Mouse (Mus musculus): Measurements from ENCODE around the gene Tsc22d4. TPM values are rescaled to one million over a fixed set of nuclear protein-coding genes. Genes with fewer than 3 reads are reported as not detected.

The Tsc22d4 gene
- polyA plus RNA-seq, 1 experiment from 2014 or later = 72.8 TPM

- Histone ChIP-seq H3K9ac (peak overlapping the region; percentile 86), H3K27ac (no peak overlapping the region), H3K9me3 (ENCODE audit: control insufficient read depth, low read length) (no peaks in the 10 kb centered on the region), H3K4me3 (replicated peaks; ENCODE audit: low read length) (peak overlapping the region; percentile 71), H3K4me2 (replicated peaks) (peak overlapping the region; percentile 81), H3K4me1 (replicated peaks; ENCODE audit: control insufficient read depth, insufficient read depth, low read length) (peaks cover 37% of the 10 kb centered on the region), H3K27me3 (ENCODE audit: control insufficient read depth, insufficient read depth, low read length) (no peaks in the 10 kb centered on the region), H3K36me3 (replicated peaks; ENCODE audit: control insufficient read depth, insufficient read depth) (peaks cover 45% of the 10 kb centered on the region)
- DNase-seq (ENCODE audit: low spot score) (no peak), ATAC-seq (ENCODE audit: low FRiP score) (no peak)
- WGBS = 67% methylated on average over 9 of the region's 9 CpGs
Observed at GRCm38 (mm10) chr5:137783901-137784540, 38.5 kb downstream of the Tsc22d4 start.

- no peak overlapping the region for H3K27ac ChIP-seq
- peak overlapping the region; percentile 81 for H3K4me2 ChIP-seq (replicated peaks)
- peak overlapping the region; percentile 71 for H3K4me3 ChIP-seq (replicated peaks; ENCODE audit: low read length)
- ATAC-seq (ENCODE audit: low FRiP score) (no peak), DNase-seq (ENCODE audit: low spot score) (no peak)
- H3K9ac ChIP-seq = peak overlapping the region; percentile 86
- WGBS = 88% methylated on average over 14 of the region's 14 CpGs
- H3K36me3 ChIP-seq (replicated peaks; ENCODE audit: control insufficient read depth, insufficient read depth) = peaks cover 45% of the 10 kb centered on the region
- H3K4me1 ChIP-seq (replicated peaks; ENCODE audit: control insufficient read depth, insufficient read depth, low read length) = peaks cover 35% of the 10 kb centered on the region
- H3K9me3 ChIP-seq (ENCODE audit: control insufficient read depth, low read length) = no peaks in the 10 kb centered on the region
- no peaks in the 10 kb centered on the region for H3K27me3 ChIP-seq (ENCODE audit: control insufficient read depth, insufficient read depth, low read length)
Observed at GRCm38 (mm10) chr5:137784546-137784945, 39.0 kb downstream of the Tsc22d4 start.

GRCm38 (mm10) chr5:137785164-137786031, 39.9 kb downstream of the Tsc22d4 start:
- H3K9me3 ChIP-seq (ENCODE audit: control insufficient read depth, low read length) = no peaks in the 10 kb centered on the region
- H3K27ac ChIP-seq = peak overlapping the region; percentile 97
- 3% methylated on average over 62 of the region's 62 CpGs for WGBS
- peak; percentile 33 for DNase-seq (ENCODE audit: low spot score)
- peak overlapping the region; percentile 71 for H3K4me3 ChIP-seq (replicated peaks; ENCODE audit: low read length)
- 0 out of 2 replicates have a peak, but pooled peaks have one; percentile 2 for ATAC-seq (ENCODE audit: low FRiP score)
- H3K27me3 ChIP-seq (ENCODE audit: control insufficient read depth, insufficient read depth, low read length) = no peaks in the 10 kb centered on the region
- H3K9ac ChIP-seq = peak overlapping the region; percentile 86
- H3K36me3 ChIP-seq (replicated peaks; ENCODE audit: control insufficient read depth, insufficient read depth) = peaks cover 40% of the 10 kb centered on the region
- H3K4me2 ChIP-seq (replicated peaks) = peak overlapping the region; percentile 81
- peaks cover 26% of the 10 kb centered on the region for H3K4me1 ChIP-seq (replicated peaks; ENCODE audit: control insufficient read depth, insufficient read depth, low read length)

GRCm38 (mm10) chr5:137786109-137786942, 40.8 kb downstream of the Tsc22d4 start:
- Histone ChIP-seq H3K9me3 (ENCODE audit: control insufficient read depth, low read length) (no peaks in the 10 kb centered on the region), H3K27ac (peak overlapping the region; percentile 97)

GRCm38 (mm10) chr5:137787151-137787928, 41.8 kb downstream of the Tsc22d4 start, which contains the start of the genes Mepce and Zcwpw1:
TSS of gene Mepce (minus strand) at chr5:137787655.
TSS of gene Zcwpw1 (plus strand) at chr5:137787798.
- ATAC-seq (ENCODE audit: low FRiP score) = peak; percentile 67
- no peaks in the 10 kb centered on the region for H3K9me3 ChIP-seq (ENCODE audit: control insufficient read depth, low read length)
- peaks cover 22% of the 10 kb centered on the region for H3K36me3 ChIP-seq (replicated peaks; ENCODE audit: control insufficient read depth, insufficient read depth)

More at GRCm38 (mm10) chr5:137786109-137786942, 40.8 kb downstream of the Tsc22d4 start:
- H3K36me3 ChIP-seq (replicated peaks; ENCODE audit: control insufficient read depth, insufficient read depth) = peaks cover 33% of the 10 kb centered on the region
- ATAC-seq (ENCODE audit: low FRiP score) (peak; percentile 87), DNase-seq (ENCODE audit: low spot score) (peak; percentile 100)
- H3K4me3 ChIP-seq (replicated peaks; ENCODE audit: low read length) = peak overlapping the region; percentile 71
- H3K9ac ChIP-seq = peak overlapping the region; percentile 86
- no peaks in the 10 kb centered on the region for H3K27me3 ChIP-seq (ENCODE audit: control insufficient read depth, insufficient read depth, low read length)
- peak overlapping the region; percentile 81 for H3K4me2 ChIP-seq (replicated peaks)
- H3K4me1 ChIP-seq (replicated peaks; ENCODE audit: control insufficient read depth, insufficient read depth, low read length) = peaks cover 24% of the 10 kb centered on the region
- under 1% methylated on average over 78 of the region's 79 CpGs for WGBS

GRCm38 (mm10) chr5:137788171-137788570, 42.6 kb downstream of the Tsc22d4 start:
- ATAC-seq (ENCODE audit: low FRiP score) = no peak
- Histone ChIP-seq H3K27ac (no peak overlapping the region), H3K4me3 (replicated peaks; ENCODE audit: low read length) (peak overlapping the region; percentile 71), H3K9ac (no peak overlapping the region), H3K36me3 (replicated peaks; ENCODE audit: control insufficient read depth, insufficient read depth) (peaks cover 14% of the 10 kb centered on the region), H3K4me1 (replicated peaks; ENCODE audit: control insufficient read depth, insufficient read depth, low read length) (peaks cover 21% of the 10 kb centered on the region), H3K27me3 (ENCODE audit: control insufficient read depth, insufficient read depth, low read length) (no peaks in the 10 kb centered on the region), H3K4me2 (replicated peaks) (peak overlapping the region; percentile 71), H3K9me3 (ENCODE audit: control insufficient read depth, low read length) (no peaks in the 10 kb centered on the region)
- 75% methylated on average over 24 of the region's 24 CpGs for WGBS
- DNase-seq (ENCODE audit: low spot score) = no peak

More at GRCm38 (mm10) chr5:137787151-137787928, 41.8 kb downstream of the Tsc22d4 start, which contains the start of the genes Mepce and Zcwpw1:
- Histone ChIP-seq H3K4me3 (replicated peaks; ENCODE audit: low read length) (peak within 1 kb of the TSS; percentile 71), H3K27me3 (ENCODE audit: control insufficient read depth, insufficient read depth, low read length) (no peaks in the 10 kb centered on the region), H3K9ac (peak within 1 kb of the TSS; percentile 86), H3K27ac (peak within 1 kb of the TSS; percentile 97), H3K4me2 (replicated peaks) (peak within 1 kb of the TSS; percentile 81), H3K4me1 (replicated peaks; ENCODE audit: control insufficient read depth, insufficient read depth, low read length) (peaks cover 24% of the 10 kb centered on the region)
- DNase-seq (ENCODE audit: low spot score) = peak; percentile 99
- under 1% methylated on average over 48 of the region's 48 CpGs for WGBS

GRCm38 (mm10) chr5:137788946-137789531, 43.5 kb downstream of the Tsc22d4 start:
- Histone ChIP-seq H3K27ac (no peak overlapping the region), H3K9ac (no peak overlapping the region), H3K4me1 (replicated peaks; ENCODE audit: control insufficient read depth, insufficient read depth, low read length) (peaks cover 13% of the 10 kb centered on the region), H3K4me3 (replicated peaks; ENCODE audit: low read length) (no peak overlapping the region), H3K4me2 (replicated peaks) (no peak overlapping the region), H3K9me3 (ENCODE audit: control insufficient read depth, low read length) (no peaks in the 10 kb centered on the region), H3K36me3 (replicated peaks; ENCODE audit: control insufficient read depth, insufficient read depth) (peaks cover 5% of the 10 kb centered on the region), H3K27me3 (ENCODE audit: control insufficient read depth, insufficient read depth, low read length) (no peaks in the 10 kb centered on the region)
- DNase-seq (ENCODE audit: low spot score) (no peak), ATAC-seq (ENCODE audit: low FRiP score) (no peak)
- WGBS = 94% methylated on average over 2 of the region's 2 CpGs

- no peak overlapping the region for H3K27ac ChIP-seq
- H3K9me3 ChIP-seq (ENCODE audit: control insufficient read depth, low read length) = no peaks in the 10 kb centered on the region
- H3K4me1 ChIP-seq (replicated peaks; ENCODE audit: control insufficient read depth, insufficient read depth, low read length) = no peaks in the 10 kb centered on the region; the same call in 1 of the 2 replicates
- no peaks in the 10 kb centered on the region for H3K27me3 ChIP-seq (ENCODE audit: control insufficient read depth, insufficient read depth, low read length)
- H3K36me3 ChIP-seq (replicated peaks; ENCODE audit: control insufficient read depth, insufficient read depth) = no peaks in the 10 kb centered on the region
- H3K4me2 ChIP-seq (replicated peaks) = no peak overlapping the region
- no peak overlapping the region for H3K4me3 ChIP-seq (replicated peaks; ENCODE audit: low read length)
- DNase-seq (ENCODE audit: low spot score) (peak; percentile 32), ATAC-seq (ENCODE audit: low FRiP score) (no peak)
- no peak overlapping the region for H3K9ac ChIP-seq
Observed at GRCm38 (mm10) chr5:137791553-137791952, 46.0 kb downstream of the Tsc22d4 start.
